Mouse (Mus musculus): ENCODE measurements at regions not wholly inside any gene's neighbourhood (a gene's known extent, or its start where the extent isn't known, plus 50 kb on each side); places are given as distances from the start of the nearest gene placed in this dataset.

GRCm38 (mm10) chr7:125005638-125006037, 438.8 kb upstream of the Kdm8 start:
- Histone ChIP-seq H3K36me3 (ENCODE audit: control insufficient read depth in 1 of 2, insufficient read depth in 2 of 2, low read length in 2 of 2) (no peaks in the 10 kb centered on the region), H3K4me3 (ENCODE audit: control insufficient read depth in 1 of 2, insufficient read depth in 1 of 2, low read depth in 2 of 2, low read length in 2 of 2) (no peak overlapping the region), H3K4me1 (ENCODE audit: control insufficient read depth in 1 of 2, insufficient read depth in 2 of 2, low read length in 2 of 2) (no peaks in the 10 kb centered on the region), H3K27ac (ENCODE audit: control insufficient read depth, low read depth, low read length) (no peak overlapping the region), H3K9ac (ENCODE audit: control insufficient read depth, low read depth, low read length, poor library complexity, severe bottlenecking) (no peak overlapping the region), H3K27me3 (ENCODE audit: control insufficient read depth in 1 of 2, insufficient read depth in 2 of 2, low read length in 2 of 2) (no peaks in the 10 kb centered on the region), H3K79me2 (ENCODE audit: control insufficient read depth, insufficient read depth, low read length, poor library complexity) (no peaks in the 10 kb centered on the region), H3K9me3 (replicated peaks; ENCODE audit: insufficient read depth, low read length) (no peaks in the 10 kb centered on the region)
- no peak for TF ChIP-seq SIN3A (IDR thresholded peaks at IDR 0.05; ENCODE audit: low read length)
- TF ChIP-seq RCOR1 (IDR thresholded peaks at IDR 0.05; ENCODE audit: low read depth, low read length) = no peak
- TF ChIP-seq ZC3H11A (IDR thresholded peaks at IDR 0.05; ENCODE audit: low read depth, low read length) = no peak
- TF ChIP-seq CHD2 (IDR thresholded peaks at IDR 0.05; ENCODE audit: low read length) = no peak
- TF ChIP-seq ZNF384 (IDR thresholded peaks at IDR 0.05; ENCODE audit: low read depth, low read length) = no peak
- TF ChIP-seq MAFK (IDR thresholded peaks at IDR 0.05; ENCODE audit: borderline replicate concordance, low read depth, low read length) = no peak
- no peak for TF ChIP-seq NRF1 (IDR thresholded peaks at IDR 0.05; ENCODE audit: insufficient read depth, low read depth, low read length, poor library complexity, severe bottlenecking)
- no peak for TF ChIP-seq SMC3 (IDR thresholded peaks at IDR 0.05; ENCODE audit: low read depth, low read length)
- no peak for TF ChIP-seq ZMIZ1 (IDR thresholded peaks at IDR 0.05; ENCODE audit: low read depth, low read length)
- no peak for TF ChIP-seq UBTF (IDR thresholded peaks at IDR 0.05; ENCODE audit: borderline replicate concordance, insufficient read depth, low read depth, low read length)
- TF ChIP-seq MYB (IDR thresholded peaks at IDR 0.05; ENCODE audit: low read depth, low read length) = no peak
- no peak for TF ChIP-seq GATA1 (IDR thresholded peaks at IDR 0.05; ENCODE audit: low read depth, low read length)
- TF ChIP-seq HCFC1 (IDR thresholded peaks at IDR 0.05; ENCODE audit: low read depth, low read length) = no peak
- TF ChIP-seq KAT2A (conservative IDR thresholded peaks at IDR 0.05; ENCODE audit: low read depth, low read length) = no peak
- no peak for TF ChIP-seq MXI1 (IDR thresholded peaks at IDR 0.05; ENCODE audit: low read depth, low read length)
- no peak for TF ChIP-seq EP300 (IDR thresholded peaks at IDR 0.05; ENCODE audit: low read depth in 1 of 2, low read length in 2 of 2)
- no peak for TF ChIP-seq RAD21 (IDR thresholded peaks at IDR 0.05; ENCODE audit: low read depth, low read length)
- DNase-seq (ENCODE audit: low read depth, low spot score) = no peak

- H3K79me2 ChIP-seq (ENCODE audit: control insufficient read depth, insufficient read depth, low read length, poor library complexity) = no peaks in the 10 kb centered on the region
- no peak overlapping the region for H3K27ac ChIP-seq (ENCODE audit: control insufficient read depth, low read depth, low read length)
- no peaks in the 10 kb centered on the region; a peak in 1 of 4 replicates for H3K27me3 ChIP-seq (ENCODE audit: control insufficient read depth in 1 of 2, insufficient read depth in 2 of 2, low read length in 2 of 2)
- no peak overlapping the region for H3K4me3 ChIP-seq (ENCODE audit: control insufficient read depth in 1 of 2, insufficient read depth in 1 of 2, low read depth in 2 of 2, low read length in 2 of 2)
- DNase-seq (ENCODE audit: low read depth, low spot score) = no peak
- no peak overlapping the region for H3K9ac ChIP-seq (ENCODE audit: control insufficient read depth, low read depth, low read length, poor library complexity, severe bottlenecking)
- no peak for TF ChIP-seq ZNF384 (IDR thresholded peaks at IDR 0.05; ENCODE audit: low read depth, low read length)
- TF ChIP-seq E2F4 (IDR thresholded peaks at IDR 0.05; ENCODE audit: borderline replicate concordance, low read depth, low read length) = no peak
- no peak for TF ChIP-seq MXI1 (IDR thresholded peaks at IDR 0.05; ENCODE audit: low read depth, low read length)
- no peak for TF ChIP-seq MAFK (IDR thresholded peaks at IDR 0.05; ENCODE audit: borderline replicate concordance, low read depth, low read length)
- no peak for TF ChIP-seq KAT2A (conservative IDR thresholded peaks at IDR 0.05; ENCODE audit: low read depth, low read length)
- TF ChIP-seq CTCF (IDR thresholded peaks at IDR 0.05 in 2 of 3, conservative IDR thresholded peaks at IDR 0.05 in 1 of 3; ENCODE audit: control insufficient read depth in 1 of 3, insufficient read depth in 1 of 3, low read depth in 2 of 3, low read length in 3 of 3, poor library complexity in 1 of 3, severe bottlenecking in 1 of 3) = no peak
- no peaks in the 10 kb centered on the region for H3K4me1 ChIP-seq (ENCODE audit: control insufficient read depth in 1 of 2, insufficient read depth in 2 of 2, low read length in 2 of 2)
- H3K36me3 ChIP-seq (ENCODE audit: control insufficient read depth in 1 of 2, insufficient read depth in 2 of 2, low read length in 2 of 2) = no peaks in the 10 kb centered on the region
- no peaks in the 10 kb centered on the region for H3K9me3 ChIP-seq (replicated peaks; ENCODE audit: insufficient read depth, low read length)
Measured at GRCm38 (mm10) chr7:125019259-125019658, 425.2 kb upstream of the Kdm8 start.

Data from MEL (cell line).